Mouse (Mus musculus): Measurements from ENCODE around the gene Adam10.

The Adam10 gene

GRCm38 (mm10) chr9:70673656-70674055, 5.1 kb upstream of the Adam10 start:
- no peak for DNase-seq

DNA sequence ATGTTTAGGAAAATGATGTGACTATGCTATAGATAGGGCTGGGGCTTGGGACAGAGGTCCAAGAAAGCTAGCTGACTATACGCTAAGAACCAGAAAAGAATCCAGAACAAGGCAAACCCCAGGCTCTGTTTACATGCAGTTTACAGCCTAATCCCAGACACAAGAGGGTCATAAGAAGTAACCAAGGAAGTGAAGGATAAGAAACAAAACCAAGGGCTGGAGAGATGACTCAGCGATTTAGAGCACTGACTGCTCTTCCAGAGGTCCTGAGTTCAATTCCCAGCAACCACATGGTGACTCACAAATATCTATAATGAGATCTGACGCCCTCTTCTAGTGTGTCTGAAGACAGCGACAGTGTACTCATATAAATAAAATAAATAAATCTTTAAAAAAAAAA, 3.7 kb upstream of the Adam10 start:
- no peak for DNase-seq

- no peak for DNase-seq
Observed at GRCm38 (mm10) chr9:70675961-70676360, 2.8 kb upstream of the Adam10 start.

- peak; percentile 50 to 57 for DNase-seq
Observed at GRCm38 (mm10) chr9:70679132-70680091, 615 bp downstream of the Adam10 start.

DNA sequence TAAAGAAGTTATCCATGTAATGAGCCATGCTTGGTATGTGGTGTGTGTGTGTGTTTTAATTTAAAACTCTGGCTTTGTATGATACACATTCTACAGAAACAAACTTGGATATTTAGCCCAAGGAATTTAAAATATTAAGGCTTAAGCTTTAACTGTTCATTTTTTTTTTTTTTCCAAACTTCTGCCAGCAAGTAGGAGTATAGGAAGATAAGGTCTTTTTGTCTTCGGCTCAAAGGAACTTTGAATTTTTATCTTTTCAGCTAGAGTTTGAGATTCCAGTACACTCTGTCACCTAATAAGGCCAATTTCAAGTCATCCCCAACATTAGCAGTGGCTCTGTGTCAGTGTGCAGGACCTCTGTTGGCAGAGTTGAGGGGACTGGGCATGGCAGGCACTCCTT, 3.4 kb downstream of the Adam10 start:
- no peak for DNase-seq

DNA sequence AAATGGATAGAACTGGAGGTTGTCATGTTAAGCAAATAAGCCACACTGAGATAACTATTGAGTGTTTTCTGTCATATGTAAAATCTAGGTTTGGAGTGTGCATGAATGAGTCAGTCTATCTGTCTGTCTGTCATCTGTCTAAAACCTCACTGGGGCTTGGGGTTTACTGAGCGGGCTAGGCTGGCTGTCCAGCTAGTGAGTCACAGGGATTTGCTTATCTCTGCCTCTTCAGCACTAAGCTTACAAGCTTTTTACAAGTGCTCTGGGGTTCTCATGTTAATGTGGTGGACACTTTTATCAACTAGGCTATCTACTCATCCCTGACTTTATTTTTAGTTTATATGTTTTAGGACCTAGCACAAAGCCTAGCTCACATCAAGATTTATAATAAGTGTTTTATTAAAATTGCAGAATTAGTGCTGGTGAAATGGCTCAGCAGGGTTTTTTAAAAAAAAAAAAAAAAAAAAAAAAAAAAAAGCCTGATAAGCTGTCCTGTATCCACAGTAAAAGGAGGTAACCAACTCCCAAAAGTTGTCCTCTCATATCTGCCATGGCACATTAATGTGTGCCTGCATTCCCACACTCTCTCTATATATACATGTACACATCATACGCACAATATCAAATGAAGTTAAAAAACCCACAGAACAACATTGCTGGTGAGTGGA, 9.6 kb downstream of the Adam10 start:
- DNase-seq = no peak

GRCm38 (mm10) chr9:70689926-70690325, 11.1 kb downstream of the Adam10 start:
- no peak for DNase-seq

DNA sequence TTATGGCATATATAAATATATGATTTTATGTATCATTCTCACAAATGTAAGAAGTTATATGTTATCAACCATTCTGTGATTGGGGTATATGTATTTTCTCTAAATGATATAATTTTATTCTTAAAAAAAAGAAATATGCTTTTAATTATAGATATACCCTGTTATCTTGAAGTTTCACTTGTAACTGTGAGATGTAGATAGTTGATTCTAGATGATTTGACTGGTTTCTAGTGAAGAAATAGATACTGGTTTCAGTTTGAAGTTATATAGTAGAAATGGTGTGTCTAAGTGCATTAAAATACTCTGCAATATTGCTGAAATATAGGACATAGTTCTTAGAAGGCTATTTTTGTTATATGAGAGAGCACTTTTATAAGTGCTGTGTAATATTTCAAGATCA, 11.8 kb downstream of the Adam10 start:
- no peak for DNase-seq

- DNase-seq = no peak
Observed at GRCm38 (mm10) chr9:70691772-70692693, 13.2 kb downstream of the Adam10 start.

DNA sequence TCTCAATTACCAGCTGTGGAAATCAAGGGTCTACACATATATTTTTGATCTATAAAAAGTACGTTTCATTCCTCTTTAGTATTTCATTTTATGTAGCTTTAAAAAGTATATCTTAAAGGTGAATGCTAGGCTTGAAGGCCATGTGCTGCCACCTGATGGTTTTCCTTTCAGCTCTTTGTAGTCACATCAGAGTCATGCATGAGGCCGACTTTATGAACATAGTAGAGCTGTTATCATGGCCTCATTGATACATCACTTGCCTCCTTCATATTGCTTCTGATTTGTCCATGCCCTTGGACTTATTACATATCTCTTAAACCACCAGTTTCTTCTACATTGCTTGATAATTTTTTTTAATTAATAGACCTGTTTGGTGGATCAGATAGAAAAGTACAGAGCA, 16.9 kb downstream of the Adam10 start:
- no peak for DNase-seq

DNA sequence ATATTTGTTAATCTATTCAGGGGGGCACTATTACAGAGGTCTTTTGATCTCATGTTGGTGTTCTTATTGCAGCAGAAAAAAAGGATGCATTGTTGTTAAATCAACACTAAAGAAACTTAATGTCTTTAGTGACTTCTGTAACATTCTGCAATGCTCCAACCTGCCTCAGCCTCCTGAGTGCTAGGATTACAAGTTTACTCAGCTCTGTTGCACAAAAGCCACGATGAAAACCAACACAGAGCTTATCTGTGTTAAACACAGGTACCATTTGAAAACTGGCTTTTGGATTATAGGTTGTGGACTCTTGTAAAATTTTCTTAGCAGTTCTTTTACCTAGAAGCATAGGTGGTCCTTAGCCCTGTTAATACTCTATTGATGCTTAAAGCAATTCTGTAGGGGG, 19.3 kb downstream of the Adam10 start:
- DNase-seq = no peak

- DNase-seq = no peak
Observed at GRCm38 (mm10) chr9:70703597-70704203, 24.9 kb downstream of the Adam10 start.

- DNase-seq = no peak
Observed at GRCm38 (mm10) chr9:70706444-70706843, 27.6 kb downstream of the Adam10 start.

DNA sequence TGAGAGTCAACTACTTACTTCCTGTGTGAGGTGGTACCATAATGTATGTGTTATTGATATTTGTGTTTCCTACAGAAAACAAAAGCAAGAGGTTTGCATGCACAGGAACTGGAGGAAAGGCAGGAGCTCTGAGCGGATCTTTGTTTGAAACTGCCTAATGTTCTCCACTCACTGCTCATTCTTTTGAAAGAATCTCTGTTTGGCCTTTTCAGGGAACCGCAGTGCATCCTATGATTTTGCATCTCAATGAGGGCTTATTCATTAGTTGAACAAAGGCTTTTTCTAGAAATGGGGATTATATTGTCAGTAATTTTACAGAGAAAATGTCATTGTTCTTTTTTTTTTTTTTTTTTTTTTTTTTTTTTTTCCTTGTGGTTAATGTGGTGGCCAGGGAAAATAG, 50.7 kb downstream of the Adam10 start:
- DNase-seq = no peak

DNA sequence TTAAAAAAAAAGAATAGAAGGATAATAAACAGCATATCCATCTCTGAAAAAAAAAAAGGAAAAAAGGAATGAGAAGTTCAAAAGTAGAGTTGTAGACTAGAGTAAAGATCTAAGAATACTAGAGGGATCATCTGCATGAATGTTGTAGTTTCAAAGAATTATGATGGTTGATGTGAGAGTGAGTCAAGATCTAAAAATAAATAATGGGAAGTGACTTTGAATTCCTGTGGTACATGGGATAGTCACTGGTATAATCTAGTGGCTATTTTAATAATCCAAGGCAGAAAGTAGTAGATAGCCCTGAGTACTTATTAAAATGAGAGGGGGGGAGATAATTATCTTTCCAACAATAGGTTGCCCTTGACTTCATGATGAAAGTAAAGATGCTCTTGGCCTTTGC, 52.3 kb downstream of the Adam10 start:
- DNase-seq = no peak

GRCm38 (mm10) chr9:70733208-70733607, 54.4 kb downstream of the Adam10 start:
- no peak for DNase-seq

GRCm38 (mm10) chr9:70739998-70740397, 61.2 kb downstream of the Adam10 start:
- DNase-seq = no peak

DNA sequence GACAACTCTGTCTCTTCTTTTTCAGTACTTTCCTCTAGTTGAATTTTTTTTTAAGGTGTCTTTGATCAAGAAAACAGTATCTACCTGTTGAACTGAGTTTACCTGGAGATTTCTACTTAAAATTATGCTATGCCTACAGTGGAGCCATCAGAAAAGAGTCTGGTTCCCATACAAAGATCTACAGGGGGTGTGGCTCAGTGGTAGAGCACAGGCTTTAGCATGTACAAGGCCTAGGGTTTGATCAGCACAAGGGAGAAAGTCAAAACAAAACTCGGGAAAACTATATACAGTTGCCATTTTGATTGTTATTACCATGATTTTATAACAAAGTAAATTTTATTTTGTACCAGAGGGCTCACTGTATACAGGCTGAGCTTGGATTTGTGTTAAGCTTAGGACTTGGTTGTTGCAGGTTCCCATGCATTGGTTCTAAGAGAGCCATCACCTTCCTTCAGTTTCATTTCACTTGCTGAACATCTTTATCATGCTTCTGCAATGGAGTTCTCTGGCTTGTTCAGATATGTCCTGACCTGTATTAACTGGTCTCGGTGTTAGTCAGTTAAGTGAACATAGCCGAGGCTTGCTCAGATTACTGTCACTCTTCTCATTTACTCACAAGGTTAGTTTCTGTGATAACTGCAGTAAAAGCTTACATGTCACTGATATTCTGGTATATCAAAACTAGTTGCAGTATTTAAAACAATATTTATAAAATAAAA, 72.9 kb downstream of the Adam10 start:
- no peak for DNase-seq

DNA sequence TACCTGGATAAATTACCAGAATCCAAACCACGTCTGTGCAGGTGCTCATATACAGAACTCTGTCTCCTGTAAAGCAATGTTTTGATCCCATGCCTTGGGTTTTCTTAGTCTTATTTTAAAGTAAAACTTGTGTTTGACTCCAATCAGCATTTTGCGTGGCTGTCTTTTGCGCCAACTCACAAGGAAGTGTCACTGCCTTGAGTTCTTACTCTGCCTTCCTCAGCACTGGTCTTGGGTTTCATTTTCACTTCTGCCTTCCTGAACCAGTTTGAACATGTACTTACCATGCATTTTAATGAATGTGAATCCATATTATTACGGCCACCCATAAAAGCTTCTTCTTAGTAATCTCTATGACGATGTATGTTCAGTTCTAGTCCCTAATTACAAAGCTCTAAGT, 82.2 kb downstream of the Adam10 start:
- no peak for DNase-seq

DNA sequence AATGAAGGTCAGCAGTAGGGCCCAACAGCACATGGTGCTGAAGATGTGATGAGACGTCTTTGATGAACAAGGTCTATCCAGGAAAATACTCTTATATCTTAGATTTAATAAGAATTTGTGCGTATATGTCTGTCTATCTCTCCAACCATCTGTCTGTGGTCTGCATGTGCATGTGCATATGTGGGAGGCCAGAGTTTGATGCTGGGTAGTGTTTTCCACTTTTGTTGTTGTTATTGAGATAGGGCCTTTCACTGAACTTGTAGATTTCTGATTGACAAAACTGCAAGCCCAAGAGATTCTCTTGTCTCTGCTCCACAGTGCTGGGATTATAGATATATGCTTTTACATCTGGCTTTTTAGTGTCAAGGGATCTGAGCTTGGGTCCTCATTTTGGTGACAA, 96.7 kb downstream of the Adam10 start:
- DNase-seq = no peak

- peak; percentile 17 to 31 for DNase-seq
Observed at GRCm38 (mm10) chr9:70782191-70782590, 103.4 kb downstream of the Adam10 start.

DNA sequence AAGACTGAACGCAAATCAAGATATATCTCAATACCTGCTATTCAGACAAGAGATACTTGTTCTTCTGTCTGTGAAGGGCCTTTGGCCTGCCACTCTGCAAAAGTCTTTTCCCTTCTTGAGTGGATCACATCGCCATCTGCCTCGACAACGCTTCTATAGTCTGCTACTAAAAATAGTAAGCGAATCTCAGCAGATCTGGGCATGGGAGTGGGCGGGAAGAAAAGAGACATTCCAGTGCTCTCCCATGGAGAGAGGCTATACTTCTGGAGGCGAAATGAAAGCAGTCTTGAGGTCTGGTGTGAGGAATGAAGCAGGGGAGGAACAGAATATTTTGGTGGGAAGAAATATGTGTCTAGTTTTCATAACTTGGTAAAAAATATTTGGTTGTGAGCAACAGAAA, 109.9 kb downstream of the Adam10 start:
- DNase-seq = no peak
